Mouse (Mus musculus) thymus, postnatal 25 days (tissue): ENCODE results near the gene Tmem117.

Experiments used
- DNase-seq: peaks from one replicate; pipeline ENCODE4 v3.0.0; 2022

Tmem117 gene

DNA sequence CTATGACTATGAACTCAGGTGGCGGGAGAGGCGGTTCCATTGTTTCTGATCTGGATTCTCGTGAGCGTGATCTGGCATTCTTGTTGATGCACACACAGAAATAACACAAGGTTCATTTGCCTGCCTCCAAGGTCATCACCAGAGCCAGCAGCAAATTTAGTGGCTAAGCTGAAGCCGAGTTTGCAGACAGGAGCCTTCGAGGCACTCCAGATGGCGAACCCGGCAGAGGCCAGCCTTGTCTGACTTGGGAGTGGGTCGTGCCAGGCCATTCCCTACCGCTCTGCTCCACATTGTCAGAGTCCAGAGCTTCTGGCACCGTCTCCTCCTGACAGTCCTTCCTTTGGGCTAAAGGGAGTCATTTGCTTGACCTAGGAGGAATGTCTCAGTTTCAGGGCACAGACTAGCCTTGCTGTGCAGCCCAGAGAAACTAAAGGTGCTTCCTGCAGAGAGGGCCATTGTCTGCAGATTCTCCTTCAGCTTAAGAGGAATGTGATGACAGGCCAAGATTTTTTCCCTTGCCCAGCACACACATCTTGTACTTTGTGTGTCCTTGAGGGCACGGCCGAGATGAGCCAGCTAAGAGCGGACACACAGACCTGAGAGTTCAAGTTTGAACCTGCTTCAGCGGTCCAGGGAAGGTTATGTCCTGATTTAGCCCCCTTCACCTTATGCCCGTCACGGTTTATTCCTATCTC lies 20.2 kb downstream of the Tmem117 start:
- DNase-seq: no peak

DNA sequence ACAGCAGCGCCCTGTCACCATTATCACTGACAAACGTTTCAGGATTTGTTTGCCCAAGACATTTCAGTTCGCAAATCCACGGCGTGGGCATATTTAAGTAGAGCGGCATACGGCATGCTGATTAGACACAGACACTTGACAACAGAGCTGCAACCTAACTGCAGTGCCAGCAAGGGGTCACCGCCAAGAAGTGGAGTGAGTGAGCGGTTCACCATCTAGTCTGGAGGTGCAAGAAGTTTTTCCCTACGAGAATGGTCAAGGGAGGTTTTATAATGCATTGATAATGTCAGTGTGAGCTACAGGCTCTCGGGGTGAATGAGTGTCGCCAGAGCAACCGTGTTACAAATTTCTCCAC lies 20.7 kb downstream of the Tmem117 start:
- no peak for DNase-seq

DNA sequence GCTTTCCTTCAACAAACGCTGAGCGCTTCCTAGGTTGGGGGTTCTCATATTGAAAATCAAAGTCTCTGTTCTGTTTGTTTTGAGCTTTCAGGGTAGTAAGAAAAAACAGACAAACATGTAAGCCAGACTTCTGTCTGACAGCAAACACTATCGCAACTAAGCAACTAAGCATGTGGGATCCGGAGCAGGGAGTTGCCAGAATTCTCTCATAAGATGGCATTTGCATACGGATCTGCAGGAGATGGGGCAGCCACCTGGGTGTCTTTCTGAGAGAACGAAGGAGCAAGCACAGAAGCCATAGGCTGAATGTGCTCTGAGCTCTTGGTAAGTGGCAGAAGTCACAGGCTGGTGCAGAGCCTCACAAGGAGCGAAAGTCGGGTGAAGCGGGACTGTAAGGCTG lies 22.3 kb downstream of the Tmem117 start:
- no peak for DNase-seq

DNA sequence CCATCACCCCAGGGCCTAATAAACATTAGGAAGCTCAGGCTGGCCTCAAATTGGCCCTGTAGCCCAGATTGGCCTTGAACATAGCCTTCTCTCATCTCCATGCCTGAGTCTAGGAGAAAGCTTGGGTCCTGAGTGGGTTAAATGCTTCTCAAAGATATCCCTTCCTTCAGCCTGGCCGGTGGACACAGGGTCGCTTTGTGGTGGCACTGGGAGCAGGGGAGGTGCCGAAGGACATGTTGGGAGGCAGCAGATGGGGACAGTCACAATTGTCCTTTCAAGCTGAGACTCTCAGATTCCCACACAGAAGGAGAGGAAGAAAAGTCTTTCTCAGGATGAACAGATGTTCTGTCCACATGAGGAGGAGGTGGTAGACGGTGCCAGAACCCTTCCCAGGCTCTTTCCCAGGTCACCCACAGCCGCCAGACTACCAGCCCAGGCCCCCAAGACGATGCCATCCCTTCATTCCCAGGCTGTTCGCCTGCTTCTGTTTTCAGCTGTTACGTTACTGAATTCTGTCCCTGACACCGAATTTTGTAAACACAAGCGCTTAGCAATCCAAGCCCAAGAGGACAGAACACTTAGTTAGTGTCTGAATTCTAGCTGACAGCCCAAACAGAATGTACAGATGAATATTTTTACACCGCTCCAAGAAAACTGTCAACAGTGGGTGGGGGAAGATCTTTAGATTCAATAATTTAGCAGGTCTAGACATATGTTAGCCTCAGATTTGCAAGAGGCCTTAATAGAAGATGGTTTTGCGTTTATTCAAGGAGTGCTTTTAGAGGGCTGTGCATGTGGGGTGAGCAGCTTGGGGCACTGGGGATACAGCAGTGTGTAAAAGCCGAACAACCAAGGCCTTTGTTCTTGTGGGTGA lies 23.2 kb downstream of the Tmem117 start:
- no peak for DNase-seq

DNA sequence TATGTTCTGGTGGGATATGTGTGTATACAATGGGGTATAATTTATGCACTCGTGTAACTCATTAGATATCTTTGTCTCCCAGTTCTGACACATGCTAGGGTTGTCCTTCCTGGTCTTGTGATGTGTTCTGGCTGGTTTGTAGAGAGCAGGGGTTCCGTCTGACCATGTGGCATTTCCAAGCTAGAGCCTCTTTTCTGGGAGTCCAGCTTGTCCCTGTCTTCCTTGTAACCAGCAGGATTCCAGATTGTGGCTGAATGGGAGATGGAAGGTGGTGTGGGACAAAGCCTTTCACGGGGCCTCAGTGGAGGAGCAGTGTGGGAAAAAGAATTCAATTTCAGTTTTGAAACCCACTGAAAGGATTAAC lies 23.8 kb downstream of the Tmem117 start:
- no peak for DNase-seq

DNA sequence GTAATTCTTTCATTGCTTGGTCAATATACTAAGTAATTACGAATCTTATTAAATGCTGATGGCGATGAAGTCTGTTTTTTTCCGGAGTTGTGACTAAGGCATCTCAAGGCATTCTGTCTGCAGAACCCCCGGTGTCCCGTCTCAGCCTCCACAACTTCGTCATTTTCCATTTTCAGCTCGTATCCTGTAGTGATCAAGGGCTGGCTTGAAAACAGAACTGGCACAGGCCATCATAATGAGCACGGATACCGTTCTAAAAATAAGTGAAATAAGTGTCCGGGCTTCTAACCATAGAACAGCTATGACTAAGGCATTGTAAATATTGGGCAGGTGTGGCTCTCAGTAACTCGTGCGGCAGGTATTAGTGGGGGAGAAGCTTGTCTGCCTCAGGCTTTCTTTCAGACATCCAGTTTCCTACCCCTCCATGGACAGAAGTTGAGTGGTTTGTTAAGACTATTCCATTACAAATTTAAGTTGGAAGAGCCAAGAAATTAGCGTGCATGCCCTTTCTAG lies 26.8 kb downstream of the Tmem117 start:
- DNase-seq: no peak

DNA sequence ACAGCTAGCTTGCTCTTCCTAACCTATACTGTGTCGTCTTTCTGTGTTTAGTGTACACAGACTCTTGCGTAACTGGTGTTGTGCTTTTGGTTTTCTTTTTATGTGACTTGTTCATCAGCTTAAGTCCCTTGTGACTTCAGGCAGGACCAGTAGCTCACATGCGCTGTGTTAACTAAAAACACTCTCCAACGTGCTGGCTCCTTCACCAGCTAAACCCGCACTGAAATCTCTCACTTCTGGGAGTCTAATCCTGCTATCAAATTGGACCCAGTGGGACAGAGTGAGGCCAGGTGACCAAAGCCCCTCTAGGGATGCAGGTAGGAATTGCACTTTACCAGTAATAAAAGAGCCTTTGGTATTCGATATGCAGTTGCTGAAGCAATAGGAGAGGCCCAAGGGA lies 28.9 kb downstream of the Tmem117 start:
- no peak for DNase-seq

DNA sequence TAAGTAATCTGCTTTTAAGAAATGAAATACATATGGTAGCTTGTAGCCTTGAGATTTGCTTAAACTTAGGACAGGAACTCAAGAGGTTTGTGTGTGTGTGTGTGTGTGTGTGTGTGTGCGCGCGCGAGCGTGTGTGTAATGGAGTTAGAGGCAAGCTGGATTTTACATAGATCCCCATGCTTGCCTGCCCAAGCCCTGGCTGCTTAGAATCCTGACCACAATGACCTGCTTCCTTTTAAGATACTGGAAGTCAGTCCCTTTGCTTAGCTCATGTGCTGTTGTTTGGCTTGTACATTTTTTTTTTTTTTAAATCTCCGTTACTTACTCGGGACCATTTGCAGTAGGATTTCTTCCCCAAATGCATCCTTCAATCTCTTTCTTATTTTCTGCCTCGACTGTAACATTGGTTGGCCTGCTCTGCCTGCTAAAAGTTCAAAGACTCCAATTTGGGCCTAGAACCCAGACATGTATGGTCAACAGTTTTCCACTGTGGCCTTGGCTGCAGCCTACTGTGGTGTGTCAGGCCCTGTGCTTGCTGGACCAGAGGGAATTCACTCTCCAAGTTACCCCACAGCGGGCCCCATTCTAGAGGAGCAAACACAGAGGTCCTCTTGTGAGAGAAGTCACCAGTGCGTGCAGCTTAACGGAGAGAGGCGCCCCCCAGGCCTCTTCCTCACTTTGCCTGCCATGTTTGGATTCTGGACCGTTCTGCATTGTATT lies 29.5 kb downstream of the Tmem117 start:
- no peak for DNase-seq

DNA sequence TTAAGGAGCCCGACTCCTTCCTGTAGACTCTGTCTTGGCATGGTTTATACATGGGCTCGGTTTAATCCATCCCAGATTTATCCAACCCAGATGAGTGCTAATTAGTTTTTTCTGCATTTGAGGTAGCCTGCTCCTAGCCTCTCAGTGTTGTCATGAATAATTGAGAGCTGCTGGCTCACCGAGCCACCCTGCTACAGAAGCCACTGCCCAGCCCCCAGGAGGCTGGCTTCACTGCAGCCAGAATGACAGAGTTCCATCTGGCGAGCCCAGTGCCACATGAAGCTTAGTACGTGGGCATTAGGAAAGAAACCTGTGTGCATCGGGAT lies 30.0 kb downstream of the Tmem117 start:
- no peak for DNase-seq

DNA sequence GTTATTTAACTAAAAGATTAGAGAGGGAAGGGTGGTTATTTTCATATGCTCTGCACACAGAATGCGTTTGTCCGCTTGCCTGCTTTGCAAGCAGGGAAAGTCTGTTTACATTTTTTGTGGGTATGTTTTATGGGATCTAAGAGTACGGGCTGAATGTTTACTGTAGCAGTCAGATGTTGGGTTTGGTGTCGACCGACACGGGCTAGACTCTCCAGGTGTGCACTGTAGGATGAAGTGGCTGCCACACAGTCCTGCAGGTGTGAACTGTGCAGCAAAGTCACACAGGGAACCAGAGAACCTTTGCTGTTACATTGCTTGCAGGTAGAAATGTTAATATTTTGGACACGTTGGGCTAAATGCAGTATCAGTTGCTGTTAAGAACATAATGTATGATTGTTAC lies 31.9 kb downstream of the Tmem117 start:
- no peak for DNase-seq

DNA sequence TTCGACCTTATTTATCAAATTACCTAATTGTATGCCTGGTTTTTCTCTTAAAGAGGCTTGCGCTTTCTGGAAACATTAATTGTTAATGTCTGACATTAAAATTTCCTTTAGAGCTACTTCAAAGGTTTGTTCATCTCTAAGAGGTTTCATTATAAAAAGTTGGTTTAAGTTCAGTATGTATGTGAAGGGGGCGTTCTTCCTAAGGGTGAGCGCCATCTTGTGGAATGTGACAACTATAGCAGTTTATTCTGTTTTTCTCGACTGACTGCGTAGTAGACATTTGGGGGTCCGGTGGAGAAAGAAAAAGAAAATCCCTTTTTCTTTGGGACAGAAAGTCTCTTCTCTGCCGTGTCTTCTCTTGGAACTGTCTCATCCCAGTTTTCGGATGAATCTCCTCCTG lies 32.4 kb downstream of the Tmem117 start:
- peak; percentile 9 for DNase-seq

DNA sequence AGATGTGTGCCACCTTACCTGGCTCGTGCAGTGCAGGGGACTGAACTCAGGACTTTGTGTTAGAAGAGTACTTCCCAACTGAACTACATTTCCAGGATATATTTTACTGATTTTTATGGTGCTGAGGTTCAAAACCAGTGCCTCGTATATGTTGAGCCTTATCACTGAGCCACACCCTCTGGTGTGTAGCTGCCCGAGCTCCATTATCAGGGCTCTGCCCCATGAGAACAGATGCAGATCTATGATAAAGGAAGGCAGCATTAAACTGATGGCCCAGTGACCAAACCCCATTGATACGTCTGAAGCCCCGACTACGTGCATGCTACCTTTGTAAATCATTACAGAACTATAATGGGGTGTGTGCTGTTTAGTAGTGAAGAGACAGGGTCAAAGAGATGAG lies 35.6 kb downstream of the Tmem117 start:
- DNase-seq: no peak

DNA sequence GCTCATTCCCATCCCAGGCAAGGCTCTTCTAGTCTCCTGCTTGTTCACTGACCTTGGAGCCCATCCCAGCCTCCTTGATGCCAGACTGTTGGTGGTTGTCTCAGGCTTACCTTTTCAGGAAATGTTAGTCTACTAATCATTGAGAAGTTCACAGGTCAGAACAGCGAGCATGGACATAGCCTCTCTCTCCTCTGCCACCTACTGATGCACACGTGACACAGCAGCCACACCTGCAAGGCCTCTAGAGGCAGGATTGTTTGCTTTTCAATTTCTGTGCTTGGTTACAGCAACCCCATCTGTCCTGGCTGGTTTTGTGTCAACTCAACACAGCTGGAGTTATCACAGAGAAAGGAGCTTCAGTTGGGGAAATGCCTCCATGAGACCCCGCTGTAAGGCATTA lies 52.1 kb downstream of the Tmem117 start:
- no peak for DNase-seq

DNA sequence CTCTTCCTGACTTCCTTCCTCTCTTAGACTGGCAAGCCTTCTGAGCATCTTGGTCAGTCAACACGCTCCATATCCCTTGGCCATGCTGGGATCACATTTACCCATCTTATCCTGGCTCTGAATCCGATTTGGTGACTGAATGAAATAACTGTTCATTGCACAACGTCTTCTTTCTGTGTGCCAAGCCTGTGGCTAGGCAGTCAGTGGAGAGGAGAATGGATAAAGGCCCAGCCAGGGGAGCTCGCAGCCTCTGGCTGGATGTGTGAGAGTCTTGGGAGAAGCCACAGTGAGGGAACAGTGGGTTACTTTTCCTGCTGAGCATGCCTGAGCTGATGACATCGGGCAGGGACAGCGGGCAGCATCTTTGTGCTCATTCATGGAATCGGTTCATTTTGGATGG lies 55.2 kb downstream of the Tmem117 start:
- no peak for DNase-seq

DNA sequence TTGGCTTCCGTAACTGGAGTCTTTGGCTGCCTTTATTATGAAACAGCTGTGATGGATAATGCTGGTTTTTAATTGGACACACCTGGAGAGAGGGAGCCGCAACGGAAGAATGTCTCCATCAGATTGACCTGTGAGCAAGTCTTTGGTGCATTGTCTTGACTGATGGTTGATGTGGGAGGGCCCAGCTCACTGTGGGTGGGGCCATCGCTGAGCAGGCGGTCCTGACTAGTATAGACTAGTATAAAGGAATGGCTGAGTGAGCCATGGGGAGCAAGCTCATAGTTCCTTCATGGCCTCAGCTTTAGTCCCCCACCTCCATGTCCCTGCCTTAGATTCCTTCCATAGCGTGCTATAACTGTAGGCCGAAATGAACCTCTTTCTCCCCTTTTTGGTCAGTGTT lies 58.1 kb downstream of the Tmem117 start:
- no peak for DNase-seq

DNA sequence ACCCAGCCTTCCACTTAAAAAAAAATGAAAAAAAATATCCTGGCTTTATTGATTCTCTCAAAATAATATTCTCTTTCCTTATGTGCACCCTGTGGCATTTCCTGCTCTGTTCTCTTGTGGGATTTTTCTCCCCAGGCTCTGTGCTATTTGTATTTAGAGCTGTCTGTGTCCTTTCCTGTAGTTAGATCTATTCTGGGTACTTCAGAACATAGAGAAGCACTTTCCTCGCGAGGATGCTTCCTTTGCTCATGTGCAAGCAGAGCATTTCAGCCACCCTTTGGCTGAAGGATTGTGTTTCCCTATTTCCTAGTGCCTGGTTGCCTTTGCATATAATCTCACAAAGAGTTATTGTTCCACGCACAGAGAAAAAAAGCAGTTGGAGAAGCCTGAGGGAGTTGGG lies 58.6 kb downstream of the Tmem117 start:
- DNase-seq: no peak

DNA sequence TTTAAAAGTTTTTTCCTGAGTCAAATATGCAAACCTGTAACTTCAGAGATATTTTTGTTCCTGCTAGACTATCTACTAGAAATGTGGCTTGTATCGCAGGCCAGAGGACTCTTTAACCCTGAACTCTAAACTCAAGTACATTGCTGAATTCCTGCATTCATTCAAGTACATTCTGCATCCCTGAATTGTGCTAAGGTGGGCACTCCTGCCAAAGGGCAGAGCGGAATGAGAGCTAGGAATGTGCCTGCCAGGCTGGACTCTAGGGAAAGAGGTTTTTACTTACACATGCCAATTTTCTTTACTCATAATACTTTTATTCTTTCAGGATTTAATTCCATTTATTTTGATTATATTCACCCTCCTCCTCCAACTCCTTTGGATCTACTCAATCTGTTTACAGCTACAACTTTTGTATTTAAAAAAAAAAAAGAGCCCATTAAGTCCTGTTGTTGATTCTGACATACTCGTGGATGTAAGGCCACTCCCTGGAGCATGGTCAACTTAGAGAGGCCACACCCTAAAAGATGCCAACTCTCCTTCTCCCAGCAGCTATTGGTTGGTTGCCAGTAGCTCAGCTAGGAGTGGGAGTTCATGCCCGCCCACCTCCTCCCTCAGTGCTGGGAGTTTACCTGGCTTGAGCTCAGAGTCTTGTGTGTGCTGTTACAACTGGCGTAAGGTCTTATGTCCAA lies 60.3 kb downstream of the Tmem117 start:
- no peak for DNase-seq

DNA sequence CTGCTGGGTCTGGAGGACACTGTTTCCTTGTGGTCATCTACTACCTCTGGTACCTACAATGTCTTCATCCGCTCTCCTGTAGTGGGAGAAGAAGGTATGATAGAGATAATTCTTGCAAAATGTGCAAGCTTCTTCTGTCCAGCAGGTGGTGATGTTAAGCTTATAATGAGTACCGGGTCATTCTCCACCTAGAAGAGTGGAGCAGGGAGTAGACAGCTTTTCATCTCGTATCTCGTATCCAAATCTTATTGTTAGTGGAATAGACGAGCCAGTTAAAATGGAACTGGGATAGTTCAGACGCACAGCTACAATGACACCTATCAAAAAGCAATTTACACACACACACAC lies 60.8 kb downstream of the Tmem117 start:
- no peak for DNase-seq

DNA sequence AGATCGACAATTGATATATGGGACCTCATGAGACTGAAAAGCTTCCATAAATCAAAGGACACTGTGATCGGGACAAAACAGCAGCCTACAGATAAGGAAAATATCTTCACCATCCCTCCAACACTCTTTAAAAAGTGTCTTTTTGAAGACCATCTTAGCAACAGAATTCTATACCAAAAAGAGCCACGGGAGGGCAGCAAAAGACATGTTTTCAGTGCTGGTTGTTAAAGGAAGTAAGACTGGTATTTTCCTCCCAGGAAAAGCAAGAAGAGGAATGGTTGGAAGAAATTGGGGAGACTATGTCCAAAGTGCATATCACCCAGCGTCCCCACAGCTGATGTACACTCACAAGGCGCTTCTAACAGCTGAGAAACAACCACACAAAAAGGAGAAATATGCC lies 93.7 kb downstream of the Tmem117 start:
- peak; percentile 1 for DNase-seq

DNA sequence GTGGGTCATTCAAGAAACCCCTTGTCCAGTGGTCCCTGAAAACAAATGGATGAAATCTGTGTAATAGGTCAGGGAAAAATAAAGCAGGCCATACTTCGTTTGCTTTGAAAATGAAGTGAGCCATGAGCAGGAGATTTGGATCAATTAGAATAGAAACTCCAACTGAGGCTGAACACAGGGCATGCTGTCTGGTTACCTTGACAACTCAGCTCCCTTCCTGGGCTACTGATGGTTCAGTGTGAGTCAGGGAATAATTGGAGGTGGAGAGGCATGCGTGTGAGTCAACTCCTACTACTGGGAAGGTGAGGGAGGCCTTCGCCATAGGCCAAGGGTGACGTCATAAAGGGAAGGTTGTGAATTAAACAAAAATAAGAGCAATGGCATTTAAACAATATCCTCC lies 103.1 kb downstream of the Tmem117 start:
- DNase-seq: no peak

DNA sequence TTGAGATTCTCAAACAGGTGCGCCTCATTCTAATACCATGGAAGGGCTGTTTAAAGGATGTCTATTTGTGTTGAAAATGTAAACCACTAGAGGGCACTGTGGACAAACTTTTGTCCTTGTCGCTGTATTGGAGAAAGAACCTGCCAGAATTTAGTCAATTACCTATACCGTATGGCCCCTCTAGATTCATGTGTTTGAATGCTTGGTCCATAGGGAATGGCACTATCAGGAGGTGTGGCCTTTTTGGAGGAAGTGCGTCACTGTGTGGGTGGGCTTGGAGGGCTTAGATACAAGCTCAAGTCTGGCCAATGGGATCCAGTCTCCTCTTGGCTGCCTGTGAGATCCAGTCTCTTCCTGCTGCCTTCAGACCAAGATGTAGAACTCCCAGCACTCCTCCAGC lies 140.2 kb downstream of the Tmem117 start:
- DNase-seq: no peak

DNA sequence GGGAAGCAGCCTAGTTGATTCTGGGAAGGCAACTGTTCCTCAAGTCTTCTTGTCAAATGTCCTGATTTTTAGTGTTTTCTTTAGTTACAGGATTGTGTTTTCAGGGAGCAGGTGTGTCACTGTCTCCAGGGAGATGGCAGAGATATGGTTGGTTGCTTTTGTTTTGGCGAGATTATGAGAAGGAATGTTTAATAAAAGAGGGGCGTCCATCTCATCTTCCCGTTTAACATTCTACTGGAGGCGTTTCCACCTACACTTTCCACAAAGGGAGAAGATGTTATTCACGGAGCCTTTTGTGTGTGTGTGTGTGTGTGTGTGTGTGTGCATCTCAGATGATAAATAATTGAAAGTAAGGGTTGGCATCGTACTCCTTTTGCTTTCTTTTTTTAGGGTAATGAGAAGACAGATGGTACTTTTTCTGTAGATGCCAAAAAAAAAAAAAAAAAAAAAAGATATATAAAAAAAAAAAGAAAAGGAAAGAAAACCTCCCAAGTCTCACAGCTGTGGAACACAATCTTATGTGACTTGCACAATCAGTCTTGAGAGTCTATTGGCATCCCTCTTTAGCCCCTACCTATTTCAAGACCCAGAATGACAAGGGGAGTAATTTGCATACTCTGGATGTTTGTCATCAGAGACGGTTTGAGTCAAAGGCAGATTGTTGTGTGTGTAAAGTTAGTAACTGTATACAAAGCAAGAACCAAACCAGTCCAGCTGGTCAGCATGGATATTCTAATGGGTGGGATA lies 142.0 kb downstream of the Tmem117 start:
- DNase-seq: no peak

DNA sequence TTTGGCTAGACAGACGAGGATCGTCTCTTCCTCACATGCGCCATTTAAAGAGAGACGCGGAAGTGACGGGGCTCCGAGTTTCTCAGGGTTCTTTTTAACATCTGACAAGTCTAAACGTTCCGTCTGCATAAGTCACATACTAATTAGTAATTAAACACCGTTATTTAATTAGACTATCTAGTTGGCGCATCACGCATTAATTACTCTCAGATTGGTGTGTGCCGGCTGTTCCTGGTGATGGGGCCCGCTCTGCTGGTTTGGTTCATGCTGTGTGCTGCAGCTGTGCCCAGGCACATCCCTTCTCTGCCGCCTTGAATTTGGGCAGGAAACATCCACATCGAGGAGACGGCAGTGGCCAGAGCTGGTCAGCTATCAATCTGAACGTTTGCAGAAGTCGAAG lies 142.7 kb downstream of the Tmem117 start:
- no peak for DNase-seq
